Comparison of ENCODE assay signal across 18 mouse cellular contexts in genomic region chr5:100863091-100863490, GRCm38 (mm10).
"Had no signal": no experiment of that assay in that cellular context is flagged by ENCODE, and none has a peak within 500 bp of the region (broad histone marks: within the 10 kb centered on the region; RNA-seq: fewer than 3 reads in every experiment).

No protein-coding gene starts in this region.

- ATAC-seq: liver, postnatal 0 days; lung, postnatal 0 days; midbrain, embryonic 13.5 days; midbrain, embryonic 15.5 days had no signal

- H3K27ac ChIP-seq: liver, embryonic 15.5 days; lung, embryonic 15.5 days; macrophage; midbrain, embryonic 13.5 days; midbrain, embryonic 15.5 days; neural tube, embryonic 12.5 days; stomach, embryonic 15.5 days; stomach, postnatal 0 days had no signal

- DNase-seq: liver, postnatal 0 days; lung, adult 2 months; lung, postnatal 14 days; lung, postnatal 36 days; right cerebral cortex, postnatal 14 days; thymus, adult 2 months; thymus, postnatal 25 days; thymus, postnatal 4 days had no signal

- H3K36me3 ChIP-seq: liver, embryonic 15.5 days; lung, embryonic 15.5 days; midbrain, embryonic 13.5 days; midbrain, embryonic 15.5 days; neural tube, embryonic 12.5 days; stomach, embryonic 15.5 days had no signal

- H3K4me1 ChIP-seq: lung, embryonic 15.5 days; megakaryocyte, embryonic 14.5 days; midbrain, embryonic 13.5 days; midbrain, embryonic 15.5 days; neural tube, embryonic 12.5 days; stomach, embryonic 15.5 days had no signal

- H3K27me3 ChIP-seq: liver, embryonic 15.5 days; lung, embryonic 15.5 days; midbrain, embryonic 13.5 days; midbrain, embryonic 15.5 days; neural tube, embryonic 12.5 days; stomach, embryonic 15.5 days had no signal

- H3K4me3 ChIP-seq: liver, embryonic 15.5 days; lung, embryonic 15.5 days; megakaryocyte, embryonic 14.5 days; midbrain, embryonic 13.5 days; midbrain, embryonic 15.5 days; neural tube, embryonic 12.5 days; stomach, embryonic 15.5 days had no signal
